Mouse (Mus musculus): ENCODE results near the gene Morn1. TPM values are rescaled to one million over a fixed set of nuclear protein-coding genes. Genes with fewer than 3 reads are reported as not detected.

Gene Morn1
- polyA plus RNA-seq, 1 experiment from 2014 or later: 7.1 TPM

DNA sequence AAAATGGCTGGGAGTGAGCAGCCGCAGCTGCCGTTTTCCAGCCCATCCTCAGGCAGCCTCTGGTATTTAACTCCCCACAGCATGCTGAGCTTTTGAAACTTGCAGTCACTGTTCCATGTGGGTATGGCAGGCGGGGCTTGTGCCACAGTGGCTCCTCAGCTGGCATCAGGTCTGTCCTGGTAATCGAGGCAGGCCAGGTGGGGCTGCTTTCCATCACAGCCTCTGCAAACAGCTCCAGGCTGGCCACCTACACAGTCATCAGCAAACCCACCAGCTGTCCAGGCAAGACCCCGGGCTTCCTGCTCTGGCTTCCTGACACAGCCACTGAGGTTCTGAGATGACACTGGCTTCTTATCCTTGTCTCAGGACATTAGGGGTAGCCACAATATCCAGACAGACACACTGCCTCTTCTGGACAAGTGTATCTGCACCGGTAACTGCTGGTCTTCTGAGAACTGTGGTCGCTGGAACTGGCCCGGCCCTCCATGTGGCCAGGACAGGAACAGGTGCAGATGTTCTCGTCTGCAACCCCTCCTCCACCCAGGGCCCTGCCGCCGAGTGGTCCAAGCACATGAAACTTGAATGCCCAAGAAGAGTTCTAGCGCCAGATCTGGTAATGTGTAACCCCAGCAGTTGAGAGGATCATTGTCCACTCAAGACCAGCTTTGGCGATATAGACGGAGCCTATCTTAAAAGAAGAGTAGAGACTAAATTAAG lies 59.9 kb downstream of the Morn1 start:
- no peak overlapping the region for H3K4me3 ChIP-seq
- ATAC-seq (ENCODE audit: low FRiP score): no peak
- peaks cover 3% of the 10 kb centered on the region for H3K27me3 ChIP-seq
- H3K4me2 ChIP-seq: no peak overlapping the region
- 69% methylated on average over 14 of the region's 14 CpGs for WGBS
- H3K27ac ChIP-seq: no peak overlapping the region
- H3K9ac ChIP-seq: no peak overlapping the region
- H3K4me1 ChIP-seq (replicated peaks): peaks cover 47% of the 10 kb centered on the region
- H3K9me3 ChIP-seq: no peaks in the 10 kb centered on the region
- no peaks in the 10 kb centered on the region for H3K36me3 ChIP-seq

DNA sequence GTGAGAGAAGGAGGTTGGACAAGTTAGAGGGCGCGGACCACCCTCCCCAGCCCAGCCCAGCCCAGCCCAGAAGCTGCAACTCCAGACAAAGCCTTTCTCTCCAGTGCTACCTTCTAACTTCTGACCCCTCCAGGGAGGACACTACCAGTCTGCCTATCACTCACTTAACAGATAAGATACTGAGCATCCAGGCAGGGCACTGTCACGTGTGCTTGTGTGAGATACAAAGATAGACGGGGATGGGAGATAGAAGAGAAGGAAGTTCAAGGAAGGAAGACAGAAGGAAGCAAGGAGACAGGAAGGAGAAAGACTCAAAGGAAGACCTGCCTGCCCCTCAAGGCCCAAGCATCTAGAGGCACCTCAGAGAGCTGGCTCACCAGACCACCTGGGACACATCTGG lies 62.1 kb downstream of the Morn1 start:
- no peak overlapping the region for H3K9ac ChIP-seq
- peaks cover 50% of the 10 kb centered on the region for H3K4me1 ChIP-seq (replicated peaks)
- H3K36me3 ChIP-seq: no peaks in the 10 kb centered on the region; the same call in 1 of the 2 replicates
- H3K27ac ChIP-seq: no peak overlapping the region
- H3K9me3 ChIP-seq: no peaks in the 10 kb centered on the region
- H3K27me3 ChIP-seq: peaks cover 10% of the 10 kb centered on the region
- WGBS: 86% methylated on average over 4 of the region's 4 CpGs
- no peak for ATAC-seq (ENCODE audit: low FRiP score)
- H3K4me2 ChIP-seq: no peak overlapping the region
- no peak overlapping the region for H3K4me3 ChIP-seq

DNA sequence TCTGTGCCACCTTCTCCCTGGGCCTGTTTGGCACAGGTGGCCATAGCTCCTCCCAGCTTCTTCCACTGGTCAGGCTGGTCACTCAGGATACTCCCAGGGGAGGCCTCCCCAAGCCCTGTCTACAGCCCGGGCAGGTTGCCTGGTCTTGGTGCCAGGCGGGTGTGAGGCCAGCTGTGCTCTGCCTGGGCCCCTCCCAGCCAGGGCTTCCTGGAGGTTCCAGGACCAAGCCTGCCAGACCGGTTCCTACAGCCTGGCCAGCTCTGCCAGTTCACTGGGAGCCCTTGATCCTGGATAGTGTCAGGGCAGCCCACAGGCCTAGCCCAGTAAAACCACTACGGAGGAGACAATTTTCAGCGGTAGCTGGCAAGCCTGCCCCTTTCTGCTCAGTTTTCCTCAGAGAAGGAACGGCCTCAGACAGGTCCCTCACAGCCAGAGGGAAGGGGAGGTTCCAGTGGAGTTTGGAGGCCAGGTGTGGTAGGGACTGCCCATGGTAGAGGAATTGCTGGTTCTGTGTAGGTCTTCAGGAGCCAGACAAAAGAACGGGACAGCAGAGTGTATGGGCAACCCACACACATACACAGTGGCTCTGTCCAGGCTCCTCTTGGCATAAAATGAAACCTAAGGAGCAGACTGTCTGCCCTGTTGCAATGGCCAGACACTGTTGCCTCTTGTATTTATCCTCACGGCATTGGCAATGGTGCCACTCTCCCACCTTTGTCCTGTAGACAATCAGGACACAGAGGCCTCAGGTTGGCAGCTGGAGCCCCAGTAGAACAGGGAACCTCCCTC lies 62.7 kb downstream of the Morn1 start:
- no peak overlapping the region for H3K27ac ChIP-seq
- 75% methylated on average over 8 of the region's 8 CpGs for WGBS
- ATAC-seq (ENCODE audit: low FRiP score): no peak
- H3K27me3 ChIP-seq: peaks cover 10% of the 10 kb centered on the region
- peak overlapping the region; percentile 24; the same call in 1 of the 2 replicates for H3K9ac ChIP-seq
- peaks cover 3% of the 10 kb centered on the region for H3K36me3 ChIP-seq
- H3K4me3 ChIP-seq: no peak overlapping the region
- no peaks in the 10 kb centered on the region for H3K9me3 ChIP-seq
- peaks cover 44% of the 10 kb centered on the region for H3K4me1 ChIP-seq (replicated peaks)
- no peak overlapping the region for H3K4me2 ChIP-seq

GRCm38 (mm10) chr4:155149941-155150275 lies 63.5 kb downstream of the Morn1 start:
- Histone ChIP-seq H3K4me1 (replicated peaks) (peaks cover 36% of the 10 kb centered on the region), H3K36me3 (peaks cover 6% of the 10 kb centered on the region), H3K27ac (no peak overlapping the region), H3K4me3 (no peak overlapping the region), H3K9ac (peak overlapping the region; percentile 74; the same call in 1 of the 2 replicates), H3K27me3 (peaks cover 10% of the 10 kb centered on the region), H3K4me2 (peak overlapping the region; percentile 87; the same call in 1 of the 2 replicates), H3K9me3 (no peaks in the 10 kb centered on the region)
- WGBS: 70% methylated on average over 6 of the region's 6 CpGs
- 0 out of 2 replicates have a peak, but pooled peaks have one; percentile 6 for ATAC-seq (ENCODE audit: low FRiP score)

GRCm38 (mm10) chr4:155150276-155151113 lies 64.1 kb downstream of the Morn1 start:
- H3K27ac ChIP-seq: no peak overlapping the region; the same call in 1 of the 2 replicates
- peaks cover 12% of the 10 kb centered on the region for H3K36me3 ChIP-seq
- H3K4me2 ChIP-seq: peak overlapping the region; percentile 87
- ATAC-seq (ENCODE audit: low FRiP score): peak; percentile 70
- H3K9ac ChIP-seq: peak overlapping the region; percentile 74
- peaks cover 10% of the 10 kb centered on the region for H3K27me3 ChIP-seq
- H3K9me3 ChIP-seq: no peaks in the 10 kb centered on the region
- peaks cover 36% of the 10 kb centered on the region for H3K4me1 ChIP-seq (replicated peaks)
- peak overlapping the region; percentile 41 for H3K4me3 ChIP-seq
- 7% methylated on average over 71 of the region's 73 CpGs for WGBS

- peak overlapping the region; percentile 74 for H3K9ac ChIP-seq
- H3K27me3 ChIP-seq: peaks cover 10% of the 10 kb centered on the region
- peak overlapping the region; percentile 87 for H3K4me2 ChIP-seq
- H3K36me3 ChIP-seq: peaks cover 20% of the 10 kb centered on the region
- WGBS: 49% methylated on average over 12 of the region's 12 CpGs
- H3K27ac ChIP-seq: no peak overlapping the region
- H3K9me3 ChIP-seq: no peaks in the 10 kb centered on the region
- H3K4me3 ChIP-seq: peak overlapping the region; percentile 41
- peak; percentile 34; the same call in 1 of the 2 replicates for ATAC-seq (ENCODE audit: low FRiP score)
- peaks cover 33% of the 10 kb centered on the region for H3K4me1 ChIP-seq (replicated peaks)
Observed at GRCm38 (mm10) chr4:155151221-155151788, 64.9 kb downstream of the Morn1 start.

DNA sequence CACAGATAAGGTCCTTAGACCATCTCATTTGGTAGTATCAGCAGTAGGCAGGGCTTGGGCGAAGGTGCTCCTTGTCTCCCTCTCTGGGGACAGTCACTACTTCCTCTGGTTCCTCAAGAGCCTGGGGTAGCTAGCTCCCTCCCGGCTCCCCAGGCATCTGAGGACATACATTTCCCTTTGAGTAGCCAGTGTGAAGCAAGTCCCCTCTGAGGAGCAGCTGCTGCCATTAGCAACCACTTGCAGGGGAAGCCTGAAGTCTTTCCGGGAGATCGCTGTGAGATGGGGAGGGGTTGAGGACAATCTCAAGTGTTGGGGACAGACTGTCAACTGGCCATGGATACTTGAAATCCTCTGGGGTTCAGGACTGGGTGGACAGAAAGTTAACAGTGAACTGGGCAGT lies 65.5 kb downstream of the Morn1 start:
- Histone ChIP-seq H3K4me1 (replicated peaks) (peaks cover 36% of the 10 kb centered on the region), H3K9ac (no peak overlapping the region), H3K4me3 (no peak overlapping the region), H3K9me3 (no peaks in the 10 kb centered on the region), H3K4me2 (no peak overlapping the region), H3K36me3 (peaks cover 25% of the 10 kb centered on the region), H3K27ac (no peak overlapping the region), H3K27me3 (peaks cover 10% of the 10 kb centered on the region)
- ATAC-seq (ENCODE audit: low FRiP score): no peak
- 72% methylated on average over 4 of the region's 4 CpGs for WGBS

DNA sequence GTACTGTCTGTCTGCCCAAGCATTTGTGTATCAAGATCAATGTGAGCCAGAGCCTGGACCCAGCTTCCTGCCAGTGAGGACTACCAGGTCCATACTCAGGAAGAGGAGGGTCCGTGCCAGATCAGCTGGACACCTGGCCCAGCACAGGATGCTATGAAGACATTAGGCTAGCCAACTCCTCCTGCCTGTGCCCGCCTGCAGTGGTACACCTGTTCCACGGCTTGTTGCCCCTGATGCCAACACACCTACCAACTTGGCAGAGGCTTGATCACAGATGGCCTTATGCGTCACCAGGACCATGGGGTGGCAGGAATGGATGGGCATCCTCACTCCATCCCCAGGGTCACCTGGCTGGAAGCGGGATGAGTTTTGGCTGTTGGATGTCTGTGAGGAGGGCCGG lies 66.1 kb downstream of the Morn1 start:
- H3K27ac ChIP-seq: no peak overlapping the region
- no peaks in the 10 kb centered on the region for H3K9me3 ChIP-seq
- 93% methylated on average over 6 of the region's 6 CpGs for WGBS
- peaks cover 37% of the 10 kb centered on the region for H3K4me1 ChIP-seq (replicated peaks)
- H3K4me3 ChIP-seq: no peak overlapping the region
- H3K27me3 ChIP-seq: peaks cover 10% of the 10 kb centered on the region
- no peak overlapping the region for H3K9ac ChIP-seq
- ATAC-seq (ENCODE audit: low FRiP score): no peak
- H3K36me3 ChIP-seq: peaks cover 31% of the 10 kb centered on the region
- no peak overlapping the region for H3K4me2 ChIP-seq

- Histone ChIP-seq H3K9ac (no peak overlapping the region), H3K4me3 (no peak overlapping the region), H3K27me3 (peaks cover 10% of the 10 kb centered on the region), H3K27ac (no peak overlapping the region), H3K36me3 (peaks cover 42% of the 10 kb centered on the region), H3K4me2 (no peak overlapping the region), H3K4me1 (replicated peaks) (peaks cover 45% of the 10 kb centered on the region), H3K9me3 (no peaks in the 10 kb centered on the region)
- no peak for ATAC-seq (ENCODE audit: low FRiP score)
- 83% methylated on average over 3 of the region's 3 CpGs for WGBS
Observed at GRCm38 (mm10) chr4:155153389-155154072, 67.2 kb downstream of the Morn1 start.

GRCm38 (mm10) chr4:155154986-155155385 lies 68.6 kb downstream of the Morn1 start:
- WGBS: 81% methylated on average over 11 of the region's 11 CpGs
- H3K4me2 ChIP-seq: no peak overlapping the region
- no peak overlapping the region for H3K4me3 ChIP-seq
- H3K4me1 ChIP-seq (replicated peaks): peaks cover 54% of the 10 kb centered on the region
- no peak for ATAC-seq (ENCODE audit: low FRiP score)
- no peak overlapping the region for H3K27ac ChIP-seq
- peaks cover 55% of the 10 kb centered on the region for H3K36me3 ChIP-seq
- peaks cover 10% of the 10 kb centered on the region for H3K27me3 ChIP-seq
- no peak overlapping the region for H3K9ac ChIP-seq
- no peaks in the 10 kb centered on the region for H3K9me3 ChIP-seq

GRCm38 (mm10) chr4:155156734-155157133 lies 70.4 kb downstream of the Morn1 start:
- Histone ChIP-seq H3K4me2 (no peak overlapping the region), H3K9me3 (no peaks in the 10 kb centered on the region), H3K36me3 (peaks cover 55% of the 10 kb centered on the region), H3K9ac (no peak overlapping the region), H3K4me1 (replicated peaks) (peaks cover 48% of the 10 kb centered on the region), H3K4me3 (no peak overlapping the region), H3K27me3 (peaks cover 2% of the 10 kb centered on the region), H3K27ac (0 out of 2 replicates have a peak overlapping the region, but pooled peaks have one; percentile 36)
- 94% methylated on average over 17 of the region's 17 CpGs for WGBS
- ATAC-seq (ENCODE audit: low FRiP score): no peak
